Mouse (Mus musculus): ENCODE results near the gene Sfmbt2. TPM values are rescaled to one million over a fixed set of nuclear protein-coding genes. Genes with fewer than 3 reads are reported as not detected.
A peak's percentile ranks its signal among the peaks of the same experiment; 100 is the strongest.

Gene Sfmbt2
- polyA plus RNA-seq, 1 experiment from 2014 or later, result 7.7 TPM

DNA sequence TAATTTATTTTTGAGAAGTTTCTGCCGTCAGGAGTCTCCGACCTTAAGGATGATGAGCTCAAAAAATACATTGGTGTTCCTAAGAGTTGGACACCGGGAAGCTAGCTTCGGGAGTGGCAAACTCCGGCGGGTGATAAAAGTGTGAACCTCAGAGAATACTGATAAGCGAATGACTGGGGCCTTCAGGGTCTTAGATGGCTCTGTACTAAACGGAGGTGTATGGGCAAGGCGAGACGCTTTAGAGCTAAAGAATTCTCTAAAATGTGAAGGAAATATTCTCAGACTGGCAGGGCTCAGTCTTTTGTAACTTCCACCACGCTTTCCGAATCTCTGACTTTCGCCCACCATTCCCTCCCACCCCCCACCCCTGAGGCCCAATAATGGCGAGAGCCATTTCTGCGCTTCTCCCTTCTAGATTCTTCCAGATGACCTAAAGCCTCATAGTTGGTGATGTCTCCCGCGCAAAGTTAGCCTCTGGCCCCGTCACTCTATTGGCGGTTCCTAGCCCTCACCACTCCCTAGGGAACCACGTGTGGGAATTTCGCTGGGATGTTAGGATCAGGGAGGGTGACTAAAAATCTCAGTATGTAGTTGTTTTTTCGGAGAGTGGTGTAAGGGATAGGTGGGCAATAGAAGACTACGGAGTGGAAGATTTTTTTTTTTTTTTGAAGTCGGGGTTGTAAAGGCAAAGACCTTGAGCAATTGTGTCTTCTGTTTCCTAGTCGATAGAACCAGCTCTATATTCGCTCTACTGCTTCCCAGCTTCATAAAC lies 563 bp downstream of the Sfmbt2 start:
- ATAC-seq (ENCODE audit: low FRiP score) (no peak), DNase-seq (ENCODE audit: low spot score) (no peak)
- Histone ChIP-seq H3K27me3 (ENCODE audit: control insufficient read depth, insufficient read depth, low read length) (peaks cover 57% of the 10 kb centered on the region), H3K36me3 (replicated peaks; ENCODE audit: control insufficient read depth, insufficient read depth) (no peaks in the 10 kb centered on the region), H3K27ac (no peak overlapping the region), H3K4me3 (replicated peaks; ENCODE audit: low read length) (no peak overlapping the region), H3K9ac (no peak overlapping the region), H3K4me2 (replicated peaks) (no peak overlapping the region), H3K9me3 (ENCODE audit: control insufficient read depth, low read length) (no peaks in the 10 kb centered on the region), H3K4me1 (replicated peaks; ENCODE audit: control insufficient read depth, insufficient read depth, low read length) (0 out of 2 replicates have a peak, but pooled peaks cover 9% of the 10 kb centered on the region)
- WGBS, result under 1% methylated on average over 26 of the region's 26 CpGs

DNA sequence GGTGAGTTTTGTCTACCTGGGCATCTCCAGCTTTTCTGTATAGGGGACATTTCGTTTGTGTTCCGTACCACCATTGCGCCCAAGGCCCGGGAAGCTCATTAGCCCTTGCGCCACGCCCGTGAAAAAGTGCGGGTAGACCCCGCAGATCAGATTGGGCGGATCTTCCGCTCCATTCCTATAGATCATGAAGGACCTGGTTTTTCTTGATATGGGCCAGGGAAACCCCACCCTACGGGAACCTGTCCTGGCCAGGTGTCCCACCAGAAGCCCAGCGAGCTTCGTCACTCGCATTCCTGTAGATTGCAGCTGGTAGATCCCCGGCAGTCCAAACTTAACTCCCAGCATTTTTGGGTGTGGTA lies 1.1 kb downstream of the Sfmbt2 start:
- DNase-seq (ENCODE audit: low spot score), result no peak
- H3K9ac ChIP-seq, result no peak overlapping the region
- no peak for ATAC-seq (ENCODE audit: low FRiP score)
- 0 out of 2 replicates have a peak, but pooled peaks cover 9% of the 10 kb centered on the region for H3K4me1 ChIP-seq (replicated peaks; ENCODE audit: control insufficient read depth, insufficient read depth, low read length)
- no peaks in the 10 kb centered on the region for H3K9me3 ChIP-seq (ENCODE audit: control insufficient read depth, low read length)
- H3K36me3 ChIP-seq (replicated peaks; ENCODE audit: control insufficient read depth, insufficient read depth), result no peaks in the 10 kb centered on the region
- H3K4me3 ChIP-seq (replicated peaks; ENCODE audit: low read length), result peak overlapping the region; percentile 48; the same call in 1 of the 2 replicates
- H3K4me2 ChIP-seq (replicated peaks), result peak overlapping the region; percentile 3; the same call in 1 of the 2 replicates
- WGBS, result under 1% methylated on average over 16 of the region's 16 CpGs
- no peak overlapping the region for H3K27ac ChIP-seq
- peaks cover 62% of the 10 kb centered on the region for H3K27me3 ChIP-seq (ENCODE audit: control insufficient read depth, insufficient read depth, low read length)

DNA sequence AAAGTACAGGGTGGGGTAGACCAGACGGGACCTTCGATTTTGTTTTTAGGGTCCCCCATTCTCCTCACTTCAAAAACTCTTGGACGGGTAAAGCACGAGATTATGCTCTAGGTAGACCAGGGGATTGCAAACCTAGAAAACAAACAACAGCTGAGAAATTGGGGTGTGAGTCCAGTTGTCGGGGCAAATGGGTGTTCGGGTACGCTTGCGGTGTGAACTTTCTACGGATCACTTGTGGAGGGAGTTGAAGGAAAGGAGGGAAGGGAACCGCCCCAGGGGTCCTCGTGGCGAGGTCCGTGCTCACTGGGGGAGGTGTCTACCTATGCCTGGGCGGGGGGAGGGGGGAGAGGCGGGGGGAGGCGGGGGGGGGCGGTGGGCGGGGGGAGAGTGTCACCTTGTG lies 1.6 kb downstream of the Sfmbt2 start:
- Histone ChIP-seq H3K4me2 (replicated peaks) (peak overlapping the region; percentile 90), H3K9ac (no peak overlapping the region), H3K4me1 (replicated peaks; ENCODE audit: control insufficient read depth, insufficient read depth, low read length) (0 out of 2 replicates have a peak, but pooled peaks cover 9% of the 10 kb centered on the region), H3K4me3 (replicated peaks; ENCODE audit: low read length) (peak overlapping the region; percentile 48), H3K36me3 (replicated peaks; ENCODE audit: control insufficient read depth, insufficient read depth) (no peaks in the 10 kb centered on the region), H3K9me3 (ENCODE audit: control insufficient read depth, low read length) (no peaks in the 10 kb centered on the region), H3K27ac (no peak overlapping the region), H3K27me3 (ENCODE audit: control insufficient read depth, insufficient read depth, low read length) (peaks cover 58% of the 10 kb centered on the region)
- 1% methylated on average over 9 of the region's 18 CpGs for WGBS
- ATAC-seq (ENCODE audit: low FRiP score) (no peak), DNase-seq (ENCODE audit: low spot score) (no peak)

DNA sequence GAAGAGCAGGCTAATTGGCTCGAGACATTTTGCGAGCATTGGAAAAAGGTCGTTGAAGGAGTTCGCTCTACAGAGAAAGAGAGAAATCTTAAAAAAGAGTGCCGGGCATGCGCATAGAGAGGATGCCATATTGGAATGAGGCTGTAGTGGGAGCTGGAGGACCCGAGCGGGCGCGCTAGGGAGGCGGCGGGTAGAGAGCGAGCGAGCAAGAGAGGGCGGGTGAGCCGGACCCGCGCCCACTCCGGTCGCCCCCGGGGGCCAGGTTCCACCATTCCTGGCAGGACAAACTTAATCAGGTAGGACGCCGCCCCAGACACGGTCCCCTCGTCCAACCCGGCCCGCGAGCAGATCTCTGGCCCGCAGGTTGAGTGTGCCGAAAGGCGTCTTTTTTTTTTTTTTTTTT lies 2.0 kb downstream of the Sfmbt2 start:
- H3K36me3 ChIP-seq (replicated peaks; ENCODE audit: control insufficient read depth, insufficient read depth), result no peaks in the 10 kb centered on the region
- peak overlapping the region; percentile 90 for H3K4me2 ChIP-seq (replicated peaks)
- H3K9me3 ChIP-seq (ENCODE audit: control insufficient read depth, low read length), result no peaks in the 10 kb centered on the region
- DNase-seq (ENCODE audit: low spot score) (peak; percentile 84), ATAC-seq (ENCODE audit: low FRiP score) (peak; percentile 79)
- H3K4me3 ChIP-seq (replicated peaks; ENCODE audit: low read length), result peak overlapping the region; percentile 48
- peaks cover 54% of the 10 kb centered on the region for H3K27me3 ChIP-seq (ENCODE audit: control insufficient read depth, insufficient read depth, low read length)
- H3K9ac ChIP-seq, result peak overlapping the region; percentile 69
- WGBS, result 0% methylated on average over 31 of the region's 31 CpGs
- H3K4me1 ChIP-seq (replicated peaks; ENCODE audit: control insufficient read depth, insufficient read depth, low read length), result 0 out of 2 replicates have a peak, but pooled peaks cover 9% of the 10 kb centered on the region
- no peak overlapping the region for H3K27ac ChIP-seq

DNA sequence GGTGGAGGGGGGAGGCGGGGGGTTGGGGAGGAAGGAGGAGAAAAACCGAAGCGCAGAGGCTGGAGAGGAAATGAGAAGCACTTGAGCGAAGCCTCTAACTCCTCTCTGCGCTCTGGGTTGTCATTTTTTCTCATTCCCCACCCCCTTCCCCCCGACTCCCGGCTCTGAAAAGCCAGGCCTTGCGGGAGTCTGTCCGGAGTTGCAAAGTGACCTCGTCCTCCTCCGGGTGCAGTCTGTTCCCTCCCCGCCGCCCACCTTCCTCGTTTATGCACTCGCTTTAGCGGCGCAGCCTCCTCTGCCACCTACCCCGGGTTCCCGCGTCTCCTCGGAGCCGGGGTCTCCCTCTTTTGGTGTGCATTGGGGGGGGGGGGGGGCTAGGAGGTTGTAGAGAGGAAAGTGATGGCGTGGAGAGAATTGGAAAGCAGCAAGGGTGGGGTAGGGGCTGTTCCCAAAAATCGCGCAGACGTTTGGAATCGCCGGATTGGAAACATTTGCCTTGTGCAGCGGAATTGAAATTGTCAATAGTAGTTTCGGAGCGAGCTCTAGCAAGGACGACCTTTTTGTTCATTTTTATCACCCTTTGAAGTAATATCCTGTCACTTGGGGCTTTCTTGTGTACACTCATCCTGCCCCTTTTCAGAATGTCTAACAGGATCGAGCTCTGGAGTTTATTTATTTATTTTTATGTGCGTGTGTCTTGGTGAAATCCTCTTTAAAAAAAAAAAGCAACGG lies 2.6 kb downstream of the Sfmbt2 start:
- Histone ChIP-seq H3K27ac (no peak overlapping the region), H3K4me2 (replicated peaks) (peak overlapping the region; percentile 90), H3K9ac (peak overlapping the region; percentile 69), H3K9me3 (ENCODE audit: control insufficient read depth, low read length) (no peaks in the 10 kb centered on the region), H3K36me3 (replicated peaks; ENCODE audit: control insufficient read depth, insufficient read depth) (no peaks in the 10 kb centered on the region), H3K4me1 (replicated peaks; ENCODE audit: control insufficient read depth, insufficient read depth, low read length) (0 out of 2 replicates have a peak, but pooled peaks cover 9% of the 10 kb centered on the region), H3K4me3 (replicated peaks; ENCODE audit: low read length) (peak overlapping the region; percentile 48), H3K27me3 (ENCODE audit: control insufficient read depth, insufficient read depth, low read length) (peaks cover 50% of the 10 kb centered on the region)
- under 1% methylated on average over 34 of the region's 35 CpGs for WGBS
- DNase-seq (ENCODE audit: low spot score) (no peak), ATAC-seq (ENCODE audit: low FRiP score) (peak; percentile 12; the same call in 1 of the 2 replicates)

DNA sequence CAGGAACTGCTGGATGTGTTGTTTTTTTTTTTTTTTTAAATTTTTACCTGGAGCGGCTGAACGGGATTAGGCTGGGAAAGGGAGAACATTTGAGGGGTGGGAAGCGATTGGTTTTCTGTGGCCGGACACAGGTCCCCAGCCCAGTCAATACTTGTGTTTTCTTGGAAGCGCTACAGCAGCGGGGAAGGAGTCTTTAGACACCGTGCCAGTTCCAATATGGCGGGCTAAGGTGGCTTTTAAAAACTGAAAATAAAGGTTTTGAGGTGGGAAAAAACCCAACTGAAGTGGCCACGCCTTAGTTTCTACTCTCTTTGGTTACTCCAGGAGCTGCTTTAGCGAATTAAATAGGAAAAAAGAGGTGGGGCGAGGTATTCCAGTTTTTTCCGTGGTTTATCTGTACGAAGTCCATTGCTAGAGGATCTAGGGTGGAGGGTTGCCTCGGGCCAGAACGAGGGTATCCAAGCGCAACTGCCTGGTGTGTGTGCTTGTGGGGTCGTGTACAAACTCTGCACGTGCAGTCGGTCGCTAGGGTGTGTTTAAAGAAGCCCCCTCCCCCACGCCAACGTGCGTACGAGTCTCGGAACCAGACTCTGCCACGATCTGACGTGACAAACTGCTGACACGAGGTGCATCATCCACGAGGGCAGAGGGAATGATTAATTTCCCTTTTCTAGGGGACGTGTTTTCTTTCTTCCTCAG lies 3.3 kb downstream of the Sfmbt2 start:
- ATAC-seq (ENCODE audit: low FRiP score) (peak; percentile 39; the same call in 1 of the 2 replicates), DNase-seq (ENCODE audit: low spot score) (no peak)
- no peak overlapping the region for H3K27ac ChIP-seq
- 0 out of 2 replicates have a peak, but pooled peaks cover 9% of the 10 kb centered on the region for H3K4me1 ChIP-seq (replicated peaks; ENCODE audit: control insufficient read depth, insufficient read depth, low read length)
- peak overlapping the region; percentile 90 for H3K4me2 ChIP-seq (replicated peaks)
- no peaks in the 10 kb centered on the region for H3K9me3 ChIP-seq (ENCODE audit: control insufficient read depth, low read length)
- under 1% methylated on average over 30 of the region's 30 CpGs for WGBS
- peaks cover 43% of the 10 kb centered on the region for H3K27me3 ChIP-seq (ENCODE audit: control insufficient read depth, insufficient read depth, low read length)
- H3K9ac ChIP-seq, result peak overlapping the region; percentile 69
- peak overlapping the region; percentile 48 for H3K4me3 ChIP-seq (replicated peaks; ENCODE audit: low read length)
- H3K36me3 ChIP-seq (replicated peaks; ENCODE audit: control insufficient read depth, insufficient read depth), result no peaks in the 10 kb centered on the region

DNA sequence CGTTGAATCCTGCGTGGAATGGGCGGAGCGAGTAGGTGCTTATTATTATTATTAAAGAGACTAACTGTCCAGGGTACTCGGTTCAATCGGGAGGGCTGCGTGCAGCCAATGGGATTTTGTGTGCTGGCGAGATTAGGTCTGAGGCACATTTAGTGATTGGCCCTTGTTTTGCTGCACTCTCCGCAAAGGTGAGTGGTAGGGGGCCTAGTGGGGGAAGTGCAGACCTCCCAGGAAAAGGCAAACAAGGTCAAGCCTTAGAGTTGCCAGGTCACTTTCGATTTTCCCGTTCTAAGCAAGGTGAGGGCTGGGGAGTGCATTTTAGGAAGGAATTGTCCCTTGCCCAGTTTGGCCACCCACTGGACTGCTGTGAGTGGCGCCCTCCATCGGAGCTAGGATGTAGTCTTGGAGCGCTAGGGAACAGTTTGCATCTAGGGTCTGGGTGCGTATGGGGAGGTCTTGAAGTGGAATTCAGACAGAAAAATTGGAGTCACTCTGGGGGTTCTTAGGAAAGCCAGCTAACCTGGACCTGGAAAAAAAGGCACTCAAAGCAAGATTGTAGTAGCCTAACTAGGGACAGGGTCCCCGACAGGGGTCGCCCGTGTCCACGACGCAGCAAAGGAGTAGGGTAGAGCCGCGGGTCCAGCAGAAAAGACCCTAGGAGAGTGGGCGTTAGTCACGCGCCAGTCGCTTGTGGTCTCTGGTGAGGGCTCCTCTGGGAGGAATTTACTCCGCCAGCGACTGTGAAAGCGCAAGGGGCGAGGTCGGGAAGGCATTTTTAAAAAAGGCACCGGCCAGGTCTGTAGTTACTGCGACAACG lies 4.1 kb downstream of the Sfmbt2 start:
- Histone ChIP-seq H3K27me3 (ENCODE audit: control insufficient read depth, insufficient read depth, low read length) (peaks cover 37% of the 10 kb centered on the region), H3K9me3 (ENCODE audit: control insufficient read depth, low read length) (no peaks in the 10 kb centered on the region), H3K27ac (peak overlapping the region; percentile 1; the same call in 1 of the 2 replicates), H3K4me1 (replicated peaks; ENCODE audit: control insufficient read depth, insufficient read depth, low read length) (0 out of 2 replicates have a peak, but pooled peaks cover 9% of the 10 kb centered on the region), H3K4me2 (replicated peaks) (peak overlapping the region; percentile 90), H3K4me3 (replicated peaks; ENCODE audit: low read length) (peak overlapping the region; percentile 48), H3K9ac (peak overlapping the region; percentile 69), H3K36me3 (replicated peaks; ENCODE audit: control insufficient read depth, insufficient read depth) (no peaks in the 10 kb centered on the region)
- DNase-seq (ENCODE audit: low spot score) (peak; percentile 72), ATAC-seq (ENCODE audit: low FRiP score) (peak; percentile 82)
- under 1% methylated on average over 34 of the region's 34 CpGs for WGBS

DNA sequence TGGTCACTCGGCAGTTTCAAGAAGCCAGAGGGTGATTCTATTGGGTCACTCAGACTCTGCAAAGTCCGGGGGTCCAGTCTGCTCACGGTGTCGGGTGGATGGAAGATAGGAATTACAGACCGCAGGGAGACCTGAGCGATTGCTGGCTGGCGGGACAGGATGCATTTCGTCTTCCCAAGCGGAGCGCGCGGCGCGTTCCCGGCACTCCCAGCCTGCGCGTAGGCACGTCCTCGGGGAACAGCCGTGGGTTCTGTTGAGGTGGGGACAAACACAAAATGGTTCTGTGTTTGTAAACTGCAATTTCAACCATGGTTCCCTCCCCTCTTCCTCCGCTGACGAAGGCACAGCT lies 4.7 kb downstream of the Sfmbt2 start:
- 0 out of 2 replicates have a peak, but pooled peaks cover 9% of the 10 kb centered on the region for H3K4me1 ChIP-seq (replicated peaks; ENCODE audit: control insufficient read depth, insufficient read depth, low read length)
- no peaks in the 10 kb centered on the region for H3K9me3 ChIP-seq (ENCODE audit: control insufficient read depth, low read length)
- 0% methylated on average over 22 of the region's 22 CpGs for WGBS
- H3K36me3 ChIP-seq (replicated peaks; ENCODE audit: control insufficient read depth, insufficient read depth), result no peaks in the 10 kb centered on the region
- peak overlapping the region; percentile 69 for H3K9ac ChIP-seq
- H3K4me2 ChIP-seq (replicated peaks), result peak overlapping the region; percentile 90
- peaks cover 31% of the 10 kb centered on the region for H3K27me3 ChIP-seq (ENCODE audit: control insufficient read depth, insufficient read depth, low read length)
- peak; percentile 56 for DNase-seq (ENCODE audit: low spot score)
- H3K4me3 ChIP-seq (replicated peaks; ENCODE audit: low read length), result peak overlapping the region; percentile 48
- peak overlapping the region; percentile 1; the same call in 1 of the 2 replicates for H3K27ac ChIP-seq
- ATAC-seq (ENCODE audit: low FRiP score), result peak; percentile 31

All from hindbrain, embryonic 14.5 days (tissue).